Mouse (Mus musculus): Measurements from ENCODE around the gene Kalrn.

Gene Kalrn

DNA sequence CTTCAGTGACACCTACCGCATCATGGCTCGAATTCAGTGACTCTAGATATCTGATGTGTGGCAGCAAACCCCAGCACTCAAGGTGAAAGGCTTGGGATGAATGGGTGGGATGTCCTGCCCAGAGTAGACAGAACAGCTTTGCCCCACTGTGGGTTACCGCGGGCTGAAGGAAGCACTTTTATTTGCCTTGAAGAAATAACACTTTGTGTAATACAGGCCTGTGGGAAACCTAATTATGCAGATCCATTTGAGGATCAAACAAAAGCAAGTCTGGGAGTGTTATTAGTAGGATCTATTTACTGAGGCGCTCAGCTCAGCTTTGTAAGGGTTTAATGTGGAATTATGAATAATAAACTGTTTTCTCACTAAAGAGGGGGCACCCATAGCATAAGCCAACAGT lies 406.3 kb downstream of the Kalrn start:
- no peak for DNase-seq

GRCm38 (mm10) chr16:34163086-34163485 lies 410.2 kb downstream of the Kalrn start:
- DNase-seq = no peak

DNA sequence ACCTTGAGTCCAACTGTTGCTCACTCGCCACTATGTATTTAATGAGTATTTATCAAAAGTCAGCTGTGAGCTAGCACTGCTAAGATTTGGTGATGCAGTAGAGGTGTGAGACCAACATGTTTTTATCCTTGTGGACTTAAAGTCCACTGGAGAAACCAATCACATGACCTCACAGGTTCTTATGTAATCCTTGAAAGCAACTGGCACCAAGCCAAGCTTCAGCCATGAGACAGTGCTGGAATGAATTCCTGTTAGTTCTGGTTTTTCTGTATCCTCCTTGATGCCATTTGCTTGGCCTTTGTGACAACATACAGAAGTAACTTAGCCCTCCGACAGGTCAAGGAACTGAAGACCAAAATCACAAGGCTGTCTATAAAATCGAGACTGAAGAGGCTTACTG lies 413.8 kb downstream of the Kalrn start:
- DNase-seq = peak; percentile 2

DNA sequence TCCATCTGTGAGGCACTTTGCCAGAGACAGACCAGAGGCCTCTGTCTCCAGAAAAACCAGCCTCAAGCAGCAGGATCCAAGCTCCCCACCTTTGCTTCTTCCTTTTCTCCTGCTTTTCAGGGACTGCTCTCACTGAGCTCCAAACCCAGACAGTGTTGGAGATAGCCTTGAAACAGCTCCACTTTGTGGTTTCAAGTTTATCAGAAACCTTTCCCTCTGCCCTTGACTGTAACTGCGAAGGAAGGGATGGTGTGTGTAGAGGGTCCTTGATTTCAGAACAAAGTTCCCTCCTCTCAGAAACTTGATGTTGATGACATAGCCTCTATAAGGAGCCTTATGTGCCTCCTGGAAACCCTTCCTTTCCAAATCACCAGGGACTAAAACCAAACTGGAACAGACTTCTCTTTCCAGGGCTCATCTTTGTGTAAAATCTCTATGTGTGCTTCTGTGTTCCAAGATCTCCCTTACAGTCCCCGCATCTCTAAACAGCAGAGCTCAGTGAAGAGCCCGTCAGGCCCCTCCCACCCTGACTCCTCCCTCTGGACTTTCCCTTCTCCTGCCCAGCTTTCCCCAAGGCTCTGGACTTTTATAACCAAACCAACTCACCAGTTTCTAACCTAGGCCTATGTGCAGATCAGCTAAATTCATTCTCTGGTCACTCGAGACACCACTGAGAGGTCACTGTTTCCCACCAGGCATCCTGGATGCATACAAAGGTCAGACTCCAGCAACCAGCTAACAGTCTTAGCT lies 415.8 kb downstream of the Kalrn start:
- DNase-seq = no peak

DNA sequence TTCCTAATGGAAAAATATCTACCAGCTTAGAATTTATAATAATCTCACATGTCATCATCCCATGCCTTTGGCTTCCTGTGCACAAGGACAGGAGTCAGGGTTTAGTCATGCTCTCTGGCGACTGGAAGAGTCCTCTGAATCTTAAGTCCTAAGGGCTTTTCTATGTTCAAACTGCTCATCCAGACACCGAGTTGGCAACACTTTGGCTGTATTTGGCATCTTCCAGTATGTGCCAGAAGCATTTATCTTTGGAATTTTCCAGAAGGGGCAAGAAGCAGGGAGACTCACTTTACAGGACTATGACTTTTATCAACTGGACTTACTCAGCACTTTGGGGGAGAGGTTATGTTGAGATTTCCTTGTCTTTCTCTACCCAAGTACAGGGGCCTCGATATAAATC lies 417.6 kb downstream of the Kalrn start:
- DNase-seq = no peak

GRCm38 (mm10) chr16:34154903-34155302 lies 418.4 kb downstream of the Kalrn start:
- DNase-seq = no peak

GRCm38 (mm10) chr16:34151528-34152071 lies 421.7 kb downstream of the Kalrn start:
- no peak for DNase-seq

- no peak for DNase-seq
Measured at GRCm38 (mm10) chr16:34141670-34142069, 431.7 kb downstream of the Kalrn start.

DNA sequence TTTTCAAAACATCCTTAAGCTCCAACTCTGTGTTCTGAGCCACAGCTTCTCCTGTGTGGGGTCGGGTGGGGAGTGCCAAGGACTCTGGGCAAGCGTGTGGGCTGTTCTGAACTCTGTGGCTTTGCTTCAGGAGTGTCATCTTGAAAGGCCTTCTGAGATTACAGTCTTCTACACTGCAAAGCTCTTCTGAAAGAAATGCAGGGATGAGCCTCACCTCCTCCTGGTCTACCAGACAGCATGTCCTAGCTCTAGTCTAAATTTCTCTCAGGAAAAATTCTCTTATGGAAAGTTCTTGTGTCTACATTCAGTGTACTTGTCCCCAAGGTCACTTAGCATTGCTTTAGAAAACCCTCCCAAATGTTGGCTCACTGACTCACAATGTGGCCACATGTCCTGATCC lies 438.3 kb downstream of the Kalrn start:
- no peak for DNase-seq

GRCm38 (mm10) chr16:34134628-34135027 lies 438.7 kb downstream of the Kalrn start:
- no peak for DNase-seq

DNA sequence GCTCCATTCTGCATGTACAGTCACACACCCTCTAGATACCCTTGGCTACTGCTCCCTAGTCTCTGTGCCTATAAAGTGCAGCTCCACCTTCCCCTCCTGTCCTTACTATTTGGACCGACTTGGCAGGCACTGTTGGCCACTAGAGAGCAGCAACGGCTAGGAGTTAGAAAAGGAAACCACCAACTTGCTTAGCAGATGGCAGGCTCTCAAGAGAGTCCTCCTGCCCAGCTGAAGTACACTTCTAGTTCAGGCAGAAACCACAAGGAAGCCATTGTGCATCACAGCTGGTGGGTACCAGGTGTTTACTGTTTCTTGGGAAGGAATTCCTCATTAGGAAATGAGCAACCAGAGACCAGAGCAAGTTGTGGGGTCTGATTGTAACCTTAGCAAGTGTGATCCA lies 447.7 kb downstream of the Kalrn start:
- DNase-seq = peak; percentile 62

DNA sequence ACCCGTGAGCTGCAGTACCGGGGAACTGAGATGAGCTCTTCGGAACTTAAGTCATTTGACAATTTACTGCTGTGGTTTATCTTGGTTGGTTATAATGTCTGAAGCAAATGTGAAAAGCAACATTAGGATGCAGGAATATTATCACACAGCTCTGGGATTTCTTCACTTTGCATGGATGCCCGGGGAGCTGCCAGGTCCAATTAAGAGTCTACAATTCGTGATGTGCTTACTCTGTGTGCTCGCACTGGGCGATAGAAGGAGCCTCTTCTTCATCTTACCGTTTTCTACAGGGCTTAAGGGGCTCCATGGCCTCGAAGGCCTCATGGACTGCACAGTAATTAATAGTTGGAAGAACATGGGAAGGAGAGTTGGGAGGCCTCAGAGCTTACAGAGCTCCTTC lies 450.8 kb downstream of the Kalrn start:
- DNase-seq = no peak

DNA sequence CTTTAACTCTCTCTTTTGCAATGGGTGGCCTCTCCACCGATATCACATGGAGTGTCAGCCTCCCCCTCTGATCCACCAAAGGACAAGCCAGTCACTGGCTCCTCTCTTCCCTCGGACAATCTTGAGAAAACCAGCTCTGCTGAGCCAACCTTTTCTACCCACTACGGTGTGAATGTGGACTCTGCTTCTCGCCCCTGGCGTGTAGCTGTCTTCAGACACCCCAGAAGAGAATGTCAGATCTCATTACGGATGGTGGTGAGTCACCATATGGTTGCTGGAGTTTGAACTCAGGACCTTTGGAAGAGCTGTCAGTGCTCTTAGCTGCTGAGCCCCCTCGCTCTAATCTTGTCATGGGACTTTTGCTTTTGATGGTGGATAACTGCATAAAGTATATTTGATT lies 452.0 kb downstream of the Kalrn start:
- DNase-seq = no peak

- DNase-seq = no peak
Measured at GRCm38 (mm10) chr16:34120801-34121201, 452.5 kb downstream of the Kalrn start.

DNA sequence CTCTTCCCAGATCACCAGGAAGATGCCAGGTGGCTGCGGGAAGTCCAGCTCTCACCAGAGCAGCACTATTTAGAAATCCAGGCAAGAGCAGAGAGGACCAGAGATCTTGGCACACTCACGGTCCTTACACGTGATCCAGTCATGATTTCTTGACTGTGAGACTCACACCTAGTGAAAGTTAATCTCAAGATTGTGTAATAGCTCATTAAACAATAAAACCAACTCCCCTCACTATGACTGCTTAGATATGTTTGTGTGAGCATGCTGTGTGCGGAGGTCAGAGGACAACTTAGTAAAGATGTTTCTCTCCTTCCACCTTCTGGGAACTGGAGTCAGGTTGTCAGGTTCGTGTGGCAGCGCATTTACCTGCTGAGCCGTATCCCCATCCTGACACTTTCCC lies 453.5 kb downstream of the Kalrn start:
- DNase-seq = no peak

DNA sequence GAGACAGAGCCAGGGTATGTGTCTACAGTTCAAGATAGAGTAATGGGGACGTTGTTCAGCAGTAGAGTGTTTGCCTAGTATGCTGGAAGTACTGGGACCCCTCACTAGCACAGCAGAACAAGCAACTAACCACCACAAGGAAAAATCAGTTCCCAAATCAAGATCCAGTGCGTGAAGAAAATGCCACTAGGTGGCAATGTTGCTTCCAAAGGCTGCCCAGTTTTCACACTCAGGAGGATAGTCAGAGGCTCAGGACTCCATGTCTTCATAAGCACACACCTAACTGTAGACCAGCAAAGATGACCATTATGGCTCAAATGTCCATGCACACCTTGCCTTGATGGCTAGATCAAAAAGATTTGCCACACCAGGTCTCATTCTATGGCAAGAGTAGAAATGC lies 454.0 kb downstream of the Kalrn start:
- peak; percentile 18 for DNase-seq

DNA sequence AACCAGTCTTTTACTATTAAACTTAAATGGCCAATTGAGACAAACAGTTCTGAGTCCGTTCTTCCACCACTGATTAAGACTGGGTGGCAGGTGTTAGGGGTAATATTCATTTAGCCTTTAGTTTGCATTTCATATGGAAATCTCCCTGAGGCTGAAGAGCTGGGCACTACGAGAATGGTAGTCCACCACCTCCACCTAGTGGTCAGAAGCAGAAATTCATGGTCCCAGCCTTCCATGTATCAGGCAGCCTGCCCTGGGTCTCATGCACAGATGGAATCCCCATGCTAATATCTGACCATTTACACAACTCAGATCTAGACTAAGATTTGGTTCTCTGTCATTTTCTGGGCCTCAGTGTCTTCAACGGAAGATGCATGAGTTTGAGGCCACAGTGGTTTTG lies 458.7 kb downstream of the Kalrn start:
- peak; percentile 80 for DNase-seq

DNA sequence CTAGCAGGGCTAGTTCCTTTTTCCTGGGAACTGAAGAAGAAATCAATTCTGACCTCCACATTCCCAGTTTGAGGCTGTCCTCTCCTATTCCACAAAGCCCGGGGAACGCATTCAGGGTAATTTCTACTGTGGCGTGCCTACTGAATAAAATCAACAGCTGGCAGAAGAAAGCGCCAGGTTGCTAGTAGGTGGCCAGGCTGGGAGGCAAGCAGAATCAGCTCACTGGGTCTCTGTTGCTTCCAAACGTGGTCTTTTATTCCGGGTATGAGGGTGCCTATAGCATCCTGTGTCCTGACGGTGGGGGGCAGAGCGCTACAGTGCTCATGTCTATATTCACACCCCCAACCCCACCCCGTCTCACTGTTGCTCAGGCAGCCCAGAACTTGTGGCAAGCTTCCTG lies 460.2 kb downstream of the Kalrn start:
- no peak for DNase-seq

DNA sequence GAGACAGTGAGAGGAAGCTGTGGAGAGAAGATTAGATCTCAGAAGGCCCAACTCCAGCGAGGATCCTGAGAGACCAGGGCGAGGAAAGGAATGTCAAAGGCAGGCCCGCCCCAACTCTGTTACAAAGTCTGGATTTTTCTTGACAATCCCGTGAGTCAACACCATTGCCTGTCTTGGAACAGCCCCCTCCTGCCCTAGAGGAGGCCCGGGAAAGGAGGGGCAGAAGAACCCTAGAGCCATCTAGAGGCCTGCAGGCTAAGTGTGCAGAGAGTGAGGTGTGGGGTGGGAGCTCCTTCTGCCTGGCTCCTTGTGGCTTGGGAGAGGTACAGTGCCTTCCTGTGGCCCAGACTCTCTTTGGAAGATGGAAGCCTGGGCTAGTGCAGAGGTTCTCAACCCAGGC lies 460.8 kb downstream of the Kalrn start:
- no peak for DNase-seq

GRCm38 (mm10) chr16:34110840-34111625 lies 462.3 kb downstream of the Kalrn start:
- DNase-seq = no peak

DNA sequence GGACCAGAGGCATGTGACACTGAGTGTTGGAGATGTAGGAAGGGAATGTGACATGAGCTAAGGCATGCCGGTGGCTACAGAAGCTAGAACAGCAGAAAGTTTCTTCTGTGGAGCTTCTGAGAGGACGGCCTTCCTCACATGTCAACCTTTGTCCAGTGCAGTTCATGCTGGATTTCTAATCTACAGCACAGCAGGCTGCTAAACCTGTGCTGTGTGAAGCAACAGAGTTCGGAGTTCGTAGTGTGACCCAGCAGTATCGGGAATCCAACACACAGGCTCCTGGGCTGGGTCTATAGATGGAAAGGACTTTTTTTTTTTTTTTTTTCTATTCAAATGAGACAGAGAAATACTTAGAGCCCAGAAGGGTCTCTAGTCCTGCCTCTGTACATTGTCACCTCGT lies 468.9 kb downstream of the Kalrn start:
- DNase-seq = no peak

- peak; percentile 39 for DNase-seq
Measured at GRCm38 (mm10) chr16:34102742-34103141, 470.6 kb downstream of the Kalrn start.

- DNase-seq = no peak
Measured at GRCm38 (mm10) chr16:34099795-34100194, 473.5 kb downstream of the Kalrn start.

GRCm38 (mm10) chr16:34095548-34096141 lies 477.7 kb downstream of the Kalrn start:
- DNase-seq = no peak

Measured in cerebellum, adult 9-10 months (tissue).